Mouse (Mus musculus): ENCODE results near the gene Prmt9. TPM values are rescaled to one million over a fixed set of nuclear protein-coding genes. Genes with fewer than 3 reads are reported as not detected.

Gene Prmt9
- polyA plus RNA-seq, 1 experiment: 0.05 TPM

- no peaks in the 10 kb centered on the region for H3K27me3 ChIP-seq (ENCODE audit: control insufficient read depth)
- TF ChIP-seq GATA1 (IDR thresholded peaks at IDR 0.05; ENCODE audit: low read length): no peak
- TF ChIP-seq TAL1 (IDR thresholded peaks at IDR 0.05; ENCODE audit: low read length): no peak
- no peaks in the 10 kb centered on the region for H3K36me3 ChIP-seq (ENCODE audit: control insufficient read depth)
- H3K4me3 ChIP-seq (replicated peaks): no peak overlapping the region
- no peaks in the 10 kb centered on the region for H3K4me1 ChIP-seq (ENCODE audit: control insufficient read depth)
- H3K9me3 ChIP-seq (ENCODE audit: control insufficient read depth, low read length): no peaks in the 10 kb centered on the region
These were observed 68.7 kb downstream of the Prmt9 start for GRCm38 (mm10) chr8:77617916-77618315.

DNA sequence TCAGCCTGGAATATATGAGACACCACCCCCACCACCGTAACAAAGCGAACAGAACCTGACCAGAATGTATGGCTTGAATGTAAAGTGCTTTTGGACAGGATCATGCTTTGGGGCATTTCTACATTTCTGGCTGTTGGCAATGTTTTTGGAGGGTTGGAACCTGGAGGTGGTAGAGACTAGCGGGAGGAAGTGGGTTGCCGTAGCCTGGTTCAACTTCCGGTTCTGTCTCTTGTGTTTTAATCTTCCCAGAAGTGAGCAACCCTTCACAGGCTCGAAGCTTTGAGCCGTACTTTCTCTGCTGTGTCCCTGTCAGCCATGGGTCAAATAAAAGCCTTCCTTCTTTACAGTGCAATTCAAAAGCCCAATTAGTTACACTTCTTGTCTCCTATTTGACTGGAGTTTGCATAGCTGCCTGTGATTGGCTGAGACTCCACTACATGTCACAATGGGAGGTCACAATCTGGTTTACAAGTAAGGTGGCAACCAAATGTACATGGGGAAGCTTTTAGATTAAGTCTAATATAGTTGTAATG is 74.5 kb downstream of the Prmt9 start:
- Histone ChIP-seq H3K4me3 (replicated peaks) (no peak overlapping the region), H3K4me1 (ENCODE audit: control insufficient read depth) (no peaks in the 10 kb centered on the region), H3K27me3 (ENCODE audit: control insufficient read depth) (no peaks in the 10 kb centered on the region), H3K36me3 (ENCODE audit: control insufficient read depth) (no peaks in the 10 kb centered on the region), H3K9me3 (ENCODE audit: control insufficient read depth, low read length) (no peaks in the 10 kb centered on the region)
- TF ChIP-seq GATA1 (IDR thresholded peaks at IDR 0.05; ENCODE audit: low read length): no peak
- TF ChIP-seq TAL1 (IDR thresholded peaks at IDR 0.05; ENCODE audit: low read length): no peak

- Histone ChIP-seq H3K4me3 (replicated peaks) (no peak overlapping the region), H3K36me3 (ENCODE audit: control insufficient read depth) (no peaks in the 10 kb centered on the region), H3K27me3 (ENCODE audit: control insufficient read depth) (no peaks in the 10 kb centered on the region), H3K4me1 (ENCODE audit: control insufficient read depth) (no peaks in the 10 kb centered on the region), H3K9me3 (ENCODE audit: control insufficient read depth, low read length) (no peaks in the 10 kb centered on the region)
- TF ChIP-seq GATA1 (IDR thresholded peaks at IDR 0.05; ENCODE audit: low read length): no peak
- no peak for TF ChIP-seq TAL1 (IDR thresholded peaks at IDR 0.05; ENCODE audit: low read length)
These were observed 80.8 kb downstream of the Prmt9 start for GRCm38 (mm10) chr8:77629858-77630537.

DNA sequence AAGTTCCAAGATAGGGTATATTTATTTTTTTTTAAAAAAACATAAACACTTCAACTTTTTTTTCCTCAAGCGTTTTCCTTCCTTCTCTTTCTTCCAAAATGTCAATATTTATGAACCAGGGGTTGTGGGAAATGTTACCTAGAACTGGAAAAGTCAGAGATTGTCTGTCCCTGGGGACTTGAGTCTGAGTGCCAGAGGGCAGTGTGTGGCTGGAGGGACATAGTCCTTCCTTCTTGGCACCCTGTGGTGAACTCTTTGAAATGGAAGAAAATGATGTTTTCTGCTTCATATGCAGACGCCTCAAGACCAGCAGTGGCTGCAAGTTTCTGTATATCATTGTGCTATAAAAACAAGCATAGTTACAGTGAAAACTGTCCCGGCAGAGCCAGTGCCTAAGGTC is 81.5 kb downstream of the Prmt9 start:
- Histone ChIP-seq H3K27me3 (ENCODE audit: control insufficient read depth) (no peaks in the 10 kb centered on the region), H3K4me3 (replicated peaks) (no peak overlapping the region), H3K9me3 (ENCODE audit: control insufficient read depth, low read length) (no peaks in the 10 kb centered on the region), H3K4me1 (ENCODE audit: control insufficient read depth) (no peaks in the 10 kb centered on the region), H3K36me3 (ENCODE audit: control insufficient read depth) (no peaks in the 10 kb centered on the region)
- TF ChIP-seq GATA1 (IDR thresholded peaks at IDR 0.05; ENCODE audit: low read length) (no peak), TAL1 (IDR thresholded peaks at IDR 0.05; ENCODE audit: low read length) (no peak)

Other genes starting within 250 kb of the Prmt9 start
- 0.32 and 0.47 TPM in 2 replicates for gene Arhgap10, start 31.4 kb upstream of the Prmt9 start, polyA plus RNA-seq (2012)
- gene Tmem184c, start 61.3 kb downstream of the Prmt9 start, polyA plus RNA-seq (2012): not detected in 2 replicates
- 0.01 TPM in 1 of 2 replicates, not detected in the other for gene Ednra, start 175.1 kb downstream of the Prmt9 start, polyA plus RNA-seq (2012)